Mouse (Mus musculus) CH12.LX (cell line): Measurements from ENCODE around the gene Mgat4d.

Experiments used
- CHD2 ChIP-seq: IDR thresholded peaks from 2 replicates; pipeline ENCODE4 v1.6.1; 2011; ENCODE audit warnings: low read length, improper control_type of control experiment
- CTCF ChIP-seq, 2 experiments: IDR thresholded peaks in 1 of 2; conservative IDR thresholded peaks in 1 of 2; 2 replicates each; pipeline ENCODE4 v1.5.1; 2011 to 2012; ENCODE audit warnings: low read depth in 2 of 2, low read length in 2 of 2, improper control_type of control experiment in 1 of 2, inconsistent platforms in 1 of 2, mild to moderate bottlenecking in 1 of 2, moderate library complexity in 1 of 2
- E2F4 ChIP-seq: IDR thresholded peaks from 2 replicates; pipeline ENCODE4 v1.6.1; 2011; ENCODE audit warnings: low read depth, low read length, improper control_type of control experiment; ENCODE audit not compliant: insufficient replicate concordance
- EP300 ChIP-seq: IDR thresholded peaks from 2 replicates; pipeline ENCODE4 v1.6.1; 2011; ENCODE audit warnings: low read length, improper control_type of control experiment
- HCFC1 ChIP-seq: IDR thresholded peaks from 2 replicates; pipeline ENCODE4 v1.6.1; 2012; ENCODE audit warnings: low read depth, mild to moderate bottlenecking, inconsistent platforms, low read length, improper control_type of control experiment
- MAX ChIP-seq: IDR thresholded peaks from 2 replicates; pipeline ENCODE4 v1.6.1; 2011; ENCODE audit warnings: low read length, improper control_type of control experiment
- MXI1 ChIP-seq: IDR thresholded peaks from 2 replicates; pipeline ENCODE4 v1.6.1; 2011; ENCODE audit warnings: mild to moderate bottlenecking, low read depth, low read length, improper control_type of control experiment
- NELFE ChIP-seq: IDR thresholded peaks from 2 replicates; pipeline ENCODE4 v1.6.1; 2011; ENCODE audit warnings: low read depth, low read length, improper control_type of control experiment
- NRF1 ChIP-seq: IDR thresholded peaks from 2 replicates; pipeline ENCODE4 v1.6.1; 2014; ENCODE audit warnings: low read depth, mild to moderate bottlenecking, inconsistent platforms, low read length, improper control_type of control experiment, moderate library complexity
- PAX5 ChIP-seq: IDR thresholded peaks from 2 replicates; pipeline ENCODE4 v1.6.1; 2012; ENCODE audit warnings: low read length, inconsistent platforms, mixed read lengths
- POLR2A ChIP-seq: IDR thresholded peaks from 2 replicates; pipeline ENCODE4 v1.6.1; 2011; ENCODE audit warnings: low read depth, mild to moderate bottlenecking, improper control_type of control experiment, low read length
- RAD21 ChIP-seq: IDR thresholded peaks from 2 replicates; pipeline ENCODE4 v1.6.1; 2011; ENCODE audit warnings: low read depth, mild to moderate bottlenecking, low read length, improper control_type of control experiment, moderate library complexity
- RCOR1 ChIP-seq: conservative IDR thresholded peaks from 2 replicates; pipeline ENCODE4 v1.6.1; 2012; ENCODE audit warnings: low read depth, mild to moderate bottlenecking, inconsistent platforms, low read length, improper control_type of control experiment
- USF1 ChIP-seq: IDR thresholded peaks from 2 replicates; pipeline ENCODE4 v1.6.1; 2014; ENCODE audit warnings: low read depth, mild to moderate bottlenecking, inconsistent platforms, low read length, improper control_type of control experiment

DNA sequence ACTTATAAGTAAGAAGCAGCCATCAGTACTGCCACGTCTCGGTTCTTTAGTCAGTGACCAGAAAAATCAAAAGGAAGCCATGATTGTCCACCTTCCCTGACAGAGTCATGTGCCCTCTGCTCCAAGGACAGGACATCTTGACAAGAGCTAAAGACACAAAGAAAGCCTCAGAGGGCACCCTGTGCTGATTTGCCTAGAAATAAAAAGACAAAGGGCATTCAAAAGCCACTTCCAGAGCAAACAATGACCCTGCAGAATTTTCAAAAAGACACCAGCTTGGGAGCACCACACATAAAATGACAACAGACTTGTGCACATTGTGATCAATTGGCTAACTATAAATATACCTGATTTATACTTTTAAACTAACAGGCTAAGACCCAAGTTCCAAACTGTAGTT, 32.6 kb upstream of the Mgat4d start:
- TF ChIP-seq EP300 (no peak), MAX (no peak), CTCF (conservative IDR thresholded peaks at IDR 0.05 in 1 of 2, IDR thresholded peaks at IDR 0.05 in 1 of 2; ENCODE audit: low read depth in 2 of 2, low read length in 2 of 2) (no peak), POLR2A (no peak), RCOR1 (no peak), HCFC1 (no peak), RAD21 (no peak), E2F4 (no peak), MXI1 (no peak), NELFE (no peak), PAX5 (no peak), USF1 (no peak), NRF1 (no peak), CHD2 (no peak)
